ENCODE assay signal across 8 mouse cellular contexts in the genomic region with DNA sequence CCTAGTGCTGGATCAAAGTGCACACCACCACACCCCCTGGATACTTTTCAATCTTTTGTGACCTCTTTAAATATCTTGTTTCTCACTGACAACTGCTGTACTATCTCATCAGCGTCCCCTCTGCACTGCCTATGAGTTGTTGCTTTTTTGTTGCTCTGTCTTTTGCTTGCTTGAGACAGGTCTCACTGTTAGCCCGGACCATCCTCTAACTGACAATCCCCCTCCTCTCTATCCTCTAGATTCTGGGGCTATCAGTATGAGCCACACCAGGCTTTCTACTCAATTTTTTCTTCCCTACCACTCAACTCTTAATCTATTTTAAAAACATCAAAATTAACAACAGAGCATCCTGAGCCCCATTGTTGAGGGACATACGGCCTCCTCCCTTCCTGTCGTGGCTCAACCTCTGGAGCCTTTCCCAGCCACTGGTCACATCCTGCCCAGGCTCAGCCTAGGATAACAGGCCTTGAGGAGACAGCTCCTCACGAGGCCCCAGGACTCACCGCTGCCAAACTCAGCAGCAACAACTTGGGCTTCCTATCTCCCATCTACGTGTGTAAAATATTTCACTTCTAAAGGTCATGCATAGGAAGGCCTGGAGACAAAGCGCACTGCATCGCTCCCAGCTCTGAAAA. TPM values are rescaled to one million over a fixed set of nuclear protein-coding genes. Genes with fewer than 3 reads are reported as not detected.
DNase-seq lines count a peak whose midpoint lies in the region; ATAC-seq lines count a peak whose summit lies in the region.

No protein-coding gene starts in this region.

- H3K9me3 ChIP-seq in hindbrain, embryonic 10.5 days, result peaks cover 12% of the 10 kb centered on the region
- H3K9me3 ChIP-seq in hindbrain, embryonic 14.5 days (ENCODE audit: control insufficient read depth, low read length), result peaks cover 10% of the 10 kb centered on the region
- no peaks in the 10 kb centered on the region for H3K9me3 ChIP-seq in intestine, embryonic 15.5 days
- H3K9me3 ChIP-seq in lung, embryonic 16.5 days (ENCODE audit: control insufficient read depth, low read length), result no peaks in the 10 kb centered on the region

- no peak overlapping the region for H3K4me3 ChIP-seq in hindbrain, embryonic 10.5 days
- H3K4me3 ChIP-seq in hindbrain, embryonic 14.5 days (replicated peaks; ENCODE audit: low read length), result no peak overlapping the region
- no peak overlapping the region for H3K4me3 ChIP-seq in intestine, embryonic 15.5 days (replicated peaks)
- H3K4me3 ChIP-seq in lung, embryonic 16.5 days (ENCODE audit: low read length), result no peak overlapping the region

- H3K27me3 ChIP-seq in hindbrain, embryonic 10.5 days (ENCODE audit: insufficient read depth, poor library complexity, severe bottlenecking), result no peaks in the 10 kb centered on the region; the same call in 1 of the 2 replicates
- no peaks in the 10 kb centered on the region for H3K27me3 ChIP-seq in hindbrain, embryonic 14.5 days (ENCODE audit: control insufficient read depth, insufficient read depth, low read length)
- H3K27me3 ChIP-seq in intestine, embryonic 15.5 days (replicated peaks), result no peaks in the 10 kb centered on the region
- H3K27me3 ChIP-seq in lung, embryonic 16.5 days (ENCODE audit: control insufficient read depth, insufficient read depth, low read depth, low read length), result no peaks in the 10 kb centered on the region

- H3K9ac ChIP-seq in hindbrain, embryonic 14.5 days, result no peak overlapping the region
- no peak overlapping the region for H3K9ac ChIP-seq in intestine, embryonic 15.5 days
- H3K9ac ChIP-seq in lung, embryonic 16.5 days (ENCODE audit: low read length), result no peak overlapping the region

- H3K36me3 ChIP-seq in hindbrain, embryonic 10.5 days, result peaks cover 20% of the 10 kb centered on the region; the same call in 1 of the 2 replicates
- H3K36me3 ChIP-seq in hindbrain, embryonic 14.5 days (replicated peaks; ENCODE audit: control insufficient read depth, insufficient read depth), result 0 out of 2 replicates have a peak, but pooled peaks cover 3% of the 10 kb centered on the region
- no peaks in the 10 kb centered on the region for H3K36me3 ChIP-seq in intestine, embryonic 15.5 days
- peaks cover 3% of the 10 kb centered on the region; the same call in 1 of the 2 replicates for H3K36me3 ChIP-seq in lung, embryonic 16.5 days (ENCODE audit: control insufficient read depth, insufficient read depth, low read length)

- H3K4me1 ChIP-seq in hindbrain, embryonic 10.5 days (replicated peaks), result 0 out of 2 replicates have a peak, but pooled peaks cover 4% of the 10 kb centered on the region
- H3K4me1 ChIP-seq in hindbrain, embryonic 14.5 days (replicated peaks; ENCODE audit: control insufficient read depth, insufficient read depth, low read length), result no peaks in the 10 kb centered on the region
- no peaks in the 10 kb centered on the region for H3K4me1 ChIP-seq in intestine, embryonic 15.5 days (replicated peaks)
- H3K4me1 ChIP-seq in lung, embryonic 16.5 days (replicated peaks; ENCODE audit: control insufficient read depth, insufficient read depth, low read length), result peaks cover 5% of the 10 kb centered on the region; the same call in 1 of the 2 replicates

- H3K27ac ChIP-seq in hindbrain, embryonic 10.5 days, result peak overlapping the region; percentile 68
- no peak overlapping the region for H3K27ac ChIP-seq in hindbrain, embryonic 14.5 days
- H3K27ac ChIP-seq in intestine, embryonic 15.5 days, result peak overlapping the region; percentile 9; the same call in 1 of the 2 replicates
- H3K27ac ChIP-seq in lung, embryonic 16.5 days (ENCODE audit: low read length), result peak overlapping the region; percentile 83

- DNase-seq in hindbrain, embryonic 10.5 days (ENCODE audit: low spot score), result no peak
- DNase-seq in hindbrain, embryonic 14.5 days (ENCODE audit: low spot score), result no peak
- peak; percentile 28 for DNase-seq in gastrocnemius, adult 18-20 months (ENCODE audit: low spot score)
- no peak for DNase-seq in right cerebral cortex, adult 2 months (ENCODE audit: low spot score in 2 of 2)
- no peak for DNase-seq in cerebellum, adult 18-20 months

- H3K4me2 ChIP-seq in hindbrain, embryonic 14.5 days (replicated peaks), result no peak overlapping the region
- H3K4me2 ChIP-seq in intestine, embryonic 15.5 days (replicated peaks), result no peak overlapping the region
- no peak overlapping the region for H3K4me2 ChIP-seq in lung, embryonic 16.5 days (ENCODE audit: low read depth, low read length)

- ATAC-seq in hindbrain, embryonic 14.5 days (ENCODE audit: low FRiP score), result no peak
- ATAC-seq in intestine, embryonic 15.5 days, result 0 out of 2 replicates have a peak, but pooled peaks have one; percentile 17
- peak; percentile 88 for ATAC-seq in lung, embryonic 16.5 days (ENCODE audit: low read depth)
- ATAC-seq in megakaryocyte-erythroid progenitor cell, adult 5-6 weeks (replicated peaks; ENCODE audit: low FRiP score, low TSS enrichment, poor library complexity, severe bottlenecking), result no peak

- 78% methylated on average over 9 of the region's 9 CpGs for WGBS in hindbrain, embryonic 10.5 days
- 80% methylated on average over 9 of the region's 9 CpGs for WGBS in hindbrain, embryonic 14.5 days
- WGBS in intestine, embryonic 15.5 days, result 61% methylated on average over 9 of the region's 9 CpGs
- WGBS in lung, embryonic 16.5 days, result 53% methylated on average over 9 of the region's 9 CpGs

RNA-seq across cellular contexts. Expression of gene Afg1l, which starts 20.7 kb away (rescaled TPM):
- 4.6 and 4.8 TPM in 2 replicates for polyA plus RNA-seq in hindbrain, embryonic 10.5 days (2016; fragmentation: Nextera tagmentation; extraction: Ambion mirVana)
- 8.4 and 9.6 TPM in 2 replicates for polyA plus RNA-seq in hindbrain, embryonic 14.5 days (2014; fragmentation: Nextera tagmentation; extraction: Ambion mirVana)
- total RNA-seq in gastrocnemius, adult 18-20 months (2021), result 10 to 100 TPM in 1 of 2 experiments, 1 to 10 TPM in 1; 7.6 to 10.2 TPM
- polyA plus RNA-seq in intestine, embryonic 15.5 days (2015; fragmentation: Nextera tagmentation; extraction: Ambion mirVana), result 10.9 and 11.0 TPM in 2 replicates
- 9.6 and 12.3 TPM in 2 replicates for polyA plus RNA-seq in lung, embryonic 16.5 days (2015; fragmentation: Nextera tagmentation; extraction: Ambion mirVana)
- total RNA-seq in megakaryocyte-erythroid progenitor cell, adult 5-6 weeks (2014; fragmentation: Nextera tagmentation), result 3.4 and 5.9 TPM in 2 replicates
- 5.0 and 8.9 TPM in 2 replicates for total RNA-seq in megakaryocyte-erythroid progenitor cell, adult 5-6 weeks (2017)

RNA-seq across cellular contexts. Expression of gene Snx3, which starts 44.2 kb away (rescaled TPM):
- 235 and 242 TPM in 2 replicates for polyA plus RNA-seq in hindbrain, embryonic 10.5 days (2016; fragmentation: Nextera tagmentation; extraction: Ambion mirVana)
- 296 and 302 TPM in 2 replicates for polyA plus RNA-seq in hindbrain, embryonic 14.5 days (2014; fragmentation: Nextera tagmentation; extraction: Ambion mirVana)
- total RNA-seq in gastrocnemius, adult 18-20 months (2021), result 100 to 1,000 TPM; 171 to 175 TPM
- polyA plus RNA-seq in intestine, embryonic 15.5 days (2015; fragmentation: Nextera tagmentation; extraction: Ambion mirVana), result 439 and 443 TPM in 2 replicates
- polyA plus RNA-seq in lung, embryonic 16.5 days (2015; fragmentation: Nextera tagmentation; extraction: Ambion mirVana), result 394 and 405 TPM in 2 replicates
- total RNA-seq in megakaryocyte-erythroid progenitor cell, adult 5-6 weeks (2014; fragmentation: Nextera tagmentation), result 281 and 293 TPM in 2 replicates
- 83.3 and 144 TPM in 2 replicates for total RNA-seq in megakaryocyte-erythroid progenitor cell, adult 5-6 weeks (2017)

Comparison
In these comparisons a context has a peak if more than half of its experiments do, and no peak if none do; other contexts are left out.
1. ATAC-seq: peak in intestine, embryonic 15.5 days (single experiment) and lung, embryonic 16.5 days (single experiment); none in hindbrain, embryonic 14.5 days (single experiment) and megakaryocyte-erythroid progenitor cell, adult 5-6 weeks (single experiment).